Mouse (Mus musculus) fibroblast of lung, adult 2 months (primary cell): ENCODE measurements around the gene Rap1b.

ENCODE experiments used
- DNase-seq: peaks from one replicate; pipeline ENCODE4 v3.0.0-alpha.2; 2011; ENCODE audit warnings: low read depth

Rap1b gene

GRCm38 (mm10) chr10:117783786-117784420, 61.9 kb downstream of the Rap1b start:
- DNase-seq = no peak

- no peak for DNase-seq
Observed at GRCm38 (mm10) chr10:117782491-117783260, 63.2 kb downstream of the Rap1b start.

- DNase-seq = no peak
Observed at GRCm38 (mm10) chr10:117782056-117782455, 63.8 kb downstream of the Rap1b start.

- no peak for DNase-seq
Observed at GRCm38 (mm10) chr10:117781021-117781725, 64.7 kb downstream of the Rap1b start.

- no peak for DNase-seq
Observed at GRCm38 (mm10) chr10:117780306-117780911, 65.4 kb downstream of the Rap1b start.

- no peak for DNase-seq
Observed at GRCm38 (mm10) chr10:117779581-117780305, 66.1 kb downstream of the Rap1b start.

GRCm38 (mm10) chr10:117778951-117779350, 66.9 kb downstream of the Rap1b start:
- no peak for DNase-seq

- no peak for DNase-seq
Observed at GRCm38 (mm10) chr10:117778328-117778910, 67.4 kb downstream of the Rap1b start.

- DNase-seq = no peak
Observed at GRCm38 (mm10) chr10:117777501-117778327, 68.1 kb downstream of the Rap1b start.

GRCm38 (mm10) chr10:117777103-117777470, 68.7 kb downstream of the Rap1b start:
- DNase-seq = no peak

- no peak for DNase-seq
Observed at GRCm38 (mm10) chr10:117776281-117777102, 69.3 kb downstream of the Rap1b start.

- DNase-seq = no peak
Observed at GRCm38 (mm10) chr10:117775401-117776144, 70.3 kb downstream of the Rap1b start.

- no peak for DNase-seq
Observed at GRCm38 (mm10) chr10:117774817-117775120, 71.1 kb downstream of the Rap1b start.

- no peak for DNase-seq
Observed at GRCm38 (mm10) chr10:117774011-117774816, 71.6 kb downstream of the Rap1b start.

GRCm38 (mm10) chr10:117773106-117773720, 72.6 kb downstream of the Rap1b start:
- no peak for DNase-seq

GRCm38 (mm10) chr10:117772364-117773105, 73.3 kb downstream of the Rap1b start:
- DNase-seq = no peak

- DNase-seq = no peak
Observed at GRCm38 (mm10) chr10:117771131-117771510, 74.7 kb downstream of the Rap1b start.
